Mouse (Mus musculus) cerebellum, adult 18-20 months (tissue): ENCODE data around the gene Tex14.

Experiments used
- DNase-seq, 2 experiments: peaks; one replicate each; pipeline ENCODE4 v3.0.0; 2021

The Tex14 gene

GRCm38 (mm10) chr11:87573751-87574150, 168.9 kb downstream of the Tex14 start:
- DNase-seq, result no peak

DNA sequence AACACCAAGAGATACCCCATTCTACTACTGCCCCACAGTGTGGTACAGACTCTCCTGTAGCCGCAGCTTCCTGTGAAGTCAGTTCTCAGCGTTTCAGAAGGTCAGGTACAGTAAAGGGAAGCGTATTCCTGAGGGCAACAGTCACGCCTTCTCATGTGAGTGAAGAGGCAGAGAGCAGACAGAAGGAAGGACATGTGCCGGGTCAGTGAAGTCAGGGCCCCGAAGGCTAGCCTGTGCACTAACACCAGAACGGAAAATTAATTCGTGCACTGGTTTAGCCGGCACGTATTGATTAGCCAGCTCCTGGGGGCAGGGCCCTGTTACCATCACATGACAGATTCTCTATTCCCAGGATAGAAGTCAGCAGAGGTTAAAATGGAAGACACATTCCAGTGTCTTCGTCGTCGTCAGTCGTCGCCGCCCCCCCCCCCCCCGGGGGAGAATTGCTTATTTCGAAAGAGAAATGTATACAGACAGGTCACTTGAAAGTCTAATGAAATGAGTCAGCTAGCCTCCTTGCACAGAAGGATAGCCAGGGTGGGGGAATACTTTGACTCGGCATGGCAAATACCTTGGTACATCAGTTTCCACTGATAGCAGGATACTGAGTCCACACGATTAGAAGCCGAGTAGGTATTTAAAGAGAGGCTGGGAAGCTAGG, 169.8 kb downstream of the Tex14 start:
- no peak for DNase-seq

DNA sequence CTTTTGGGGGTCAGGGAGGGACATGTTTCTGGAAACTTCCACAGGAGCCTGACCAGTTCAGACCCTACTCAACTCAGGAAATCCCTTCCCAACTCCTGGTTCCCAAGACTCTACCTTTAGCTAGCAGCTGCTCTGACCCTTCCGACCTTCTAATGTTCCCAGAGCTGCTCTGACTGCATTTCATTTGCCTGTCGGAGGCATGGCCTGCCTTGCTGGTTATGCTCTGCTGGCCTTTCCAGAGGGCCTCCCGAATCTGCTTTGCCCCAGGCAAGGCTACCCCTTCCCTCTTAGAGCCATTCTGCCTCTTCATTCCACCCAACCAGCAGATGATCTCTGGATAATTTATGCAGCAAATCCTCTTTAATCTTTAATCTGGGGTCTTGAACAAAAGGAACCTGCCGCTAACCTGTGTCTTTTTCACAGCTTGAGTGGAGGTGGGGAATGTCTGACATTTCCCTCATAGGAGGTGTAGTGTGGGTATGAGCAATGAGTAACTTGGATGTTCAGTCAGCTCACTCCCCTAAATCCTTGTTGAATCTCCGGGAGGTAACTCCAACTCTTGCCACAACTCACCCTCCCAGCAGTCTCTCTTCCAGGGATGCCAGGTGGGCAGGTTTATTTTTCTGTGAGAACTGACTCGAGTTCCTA, 172.9 kb downstream of the Tex14 start:
- DNase-seq, result peak; percentile 18 to 40

DNA sequence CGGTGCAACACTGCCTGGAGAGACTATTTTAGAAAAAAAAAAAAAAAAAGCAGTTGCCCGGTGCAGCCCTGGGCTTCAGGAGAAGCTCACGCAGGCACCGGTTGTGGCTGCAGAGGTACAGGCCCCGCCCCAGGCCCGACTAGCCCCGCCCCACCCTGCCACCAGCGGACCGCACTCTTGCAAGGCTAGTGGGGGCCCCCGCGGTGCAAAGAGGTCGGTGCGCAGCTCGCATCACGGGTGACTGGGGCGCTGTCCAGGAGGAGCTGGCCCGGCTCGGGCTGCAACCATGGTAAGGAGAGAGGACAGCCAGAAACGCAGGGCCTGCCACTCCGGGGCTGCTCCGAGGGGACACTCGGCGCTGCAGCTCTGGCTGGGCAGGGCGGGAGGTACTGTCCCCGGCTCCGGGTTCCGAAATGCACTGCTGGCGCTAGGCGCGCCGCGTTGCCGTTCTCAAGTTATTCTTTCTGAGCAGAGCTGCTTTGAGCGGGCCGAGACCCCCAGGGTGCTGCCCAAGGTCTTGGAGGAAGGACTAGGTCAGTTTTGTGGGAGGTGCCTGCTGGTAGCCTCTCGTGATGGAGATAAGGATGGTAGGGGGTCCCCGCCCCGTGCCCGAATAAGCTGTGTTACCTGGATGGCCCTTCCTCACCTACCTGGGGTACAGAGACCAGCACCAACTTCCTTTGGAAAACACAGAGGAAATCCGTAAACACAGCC, 173.5 kb downstream of the Tex14 start:
- DNase-seq, result peak; percentile 88 to 89

DNA sequence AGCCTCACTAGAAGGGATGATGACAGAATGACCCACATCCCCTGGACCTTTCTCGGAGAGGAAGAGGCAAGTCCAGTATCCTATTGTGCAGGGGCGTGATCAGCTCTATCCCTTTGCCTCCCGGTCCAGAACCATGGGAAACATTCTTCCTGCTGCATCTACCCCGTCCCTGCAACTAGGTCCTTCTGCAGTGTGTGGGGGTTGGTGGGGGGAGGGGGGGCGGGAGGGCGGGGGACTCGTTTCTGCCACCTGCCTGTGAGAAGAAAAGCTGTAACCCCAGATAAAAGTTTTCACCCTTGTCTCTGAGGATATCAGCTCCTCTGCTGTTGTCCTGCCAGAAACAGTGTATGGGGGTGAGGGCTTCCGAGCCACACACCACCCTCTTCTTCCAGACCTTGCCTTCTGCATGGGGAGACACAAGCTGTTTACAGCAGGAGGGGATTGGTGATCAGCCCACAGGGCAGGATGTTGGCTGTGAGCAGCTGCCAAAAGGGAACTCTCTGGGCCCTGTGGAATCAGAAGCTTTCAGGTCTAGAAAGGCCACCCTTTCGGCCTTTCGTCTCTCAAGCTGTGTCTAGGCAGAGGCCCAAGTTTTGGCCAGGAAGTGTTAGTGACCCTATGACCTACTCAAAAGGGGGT, 174.2 kb downstream of the Tex14 start:
- peak; percentile 67 to 73 for DNase-seq

GRCm38 (mm10) chr11:87579713-87580112, 174.8 kb downstream of the Tex14 start:
- no peak for DNase-seq

DNA sequence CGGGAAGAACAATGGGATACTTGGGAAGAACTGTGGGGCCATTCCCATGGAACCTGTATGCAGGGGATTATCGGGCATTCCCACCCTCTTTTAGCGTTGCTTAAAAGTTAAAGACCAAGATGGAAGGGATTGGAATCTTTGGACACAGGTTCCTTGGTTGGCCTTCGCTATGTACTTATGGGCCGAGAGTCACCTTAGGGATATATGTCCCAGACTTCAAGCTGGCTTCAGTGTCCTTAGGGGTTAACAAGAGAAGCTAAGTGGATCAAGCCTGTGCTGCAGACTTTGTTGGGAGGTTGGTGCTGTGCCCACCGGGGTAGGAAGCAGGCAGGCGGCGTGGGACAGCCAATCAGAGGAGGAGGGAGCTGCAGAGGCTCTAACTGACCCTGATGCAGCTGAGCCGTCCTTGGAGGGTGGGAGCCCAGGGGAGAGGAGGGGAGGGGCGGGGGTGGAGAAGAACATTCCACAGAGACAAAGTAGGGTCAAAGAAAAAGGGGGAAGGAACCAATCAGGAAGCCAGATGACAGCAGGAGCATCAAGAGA, 175.7 kb downstream of the Tex14 start:
- peak in 1 of 2 experiments; percentile 39 for DNase-seq

- DNase-seq, result no peak
Observed at GRCm38 (mm10) chr11:87581161-87581865, 176.4 kb downstream of the Tex14 start.

GRCm38 (mm10) chr11:87581933-87582710, 177.3 kb downstream of the Tex14 start:
- DNase-seq, result peak; percentile 49 to 59

GRCm38 (mm10) chr11:87583291-87584034, 178.6 kb downstream of the Tex14 start:
- DNase-seq, result no peak

DNA sequence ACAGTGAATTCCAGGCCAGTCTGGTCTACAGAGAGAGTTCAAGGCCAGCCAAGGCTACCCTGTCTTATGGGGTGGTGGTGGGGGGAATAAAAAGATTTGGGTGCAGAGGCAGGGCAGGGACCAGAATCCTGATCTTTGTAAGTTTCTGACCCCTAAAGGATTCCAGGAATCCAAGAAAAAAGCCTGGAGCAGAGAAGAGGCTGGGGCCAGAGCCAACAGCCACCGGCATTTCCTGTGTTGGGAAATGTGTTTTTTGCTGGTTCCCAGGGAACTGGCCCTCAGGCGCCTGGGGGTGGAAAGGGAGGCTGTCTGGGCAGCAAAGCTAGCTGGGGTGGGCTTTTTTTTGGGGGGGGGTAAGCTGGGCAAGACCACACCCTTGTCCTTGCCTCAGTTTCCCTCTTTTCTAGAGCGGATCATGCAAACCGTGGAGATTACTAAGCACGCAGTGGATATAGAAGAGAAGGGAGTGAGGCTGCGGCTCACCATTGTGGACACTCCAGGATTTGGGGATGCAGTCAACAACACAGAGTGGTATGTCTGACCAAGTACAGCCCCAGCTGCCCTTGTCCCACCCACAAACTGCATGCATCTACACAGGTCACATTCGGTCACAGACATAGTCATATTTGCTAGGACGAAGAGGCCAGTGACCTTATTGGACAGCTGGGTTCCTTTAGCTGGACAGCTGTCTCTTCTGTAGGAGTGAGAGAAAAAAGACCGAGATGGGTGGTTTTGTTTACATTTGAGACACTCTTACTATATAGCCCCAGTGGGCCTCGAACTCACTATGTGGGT, 180.0 kb downstream of the Tex14 start:
- DNase-seq, result no peak

- DNase-seq, result no peak
Observed at GRCm38 (mm10) chr11:87587211-87587874, 182.5 kb downstream of the Tex14 start.

DNA sequence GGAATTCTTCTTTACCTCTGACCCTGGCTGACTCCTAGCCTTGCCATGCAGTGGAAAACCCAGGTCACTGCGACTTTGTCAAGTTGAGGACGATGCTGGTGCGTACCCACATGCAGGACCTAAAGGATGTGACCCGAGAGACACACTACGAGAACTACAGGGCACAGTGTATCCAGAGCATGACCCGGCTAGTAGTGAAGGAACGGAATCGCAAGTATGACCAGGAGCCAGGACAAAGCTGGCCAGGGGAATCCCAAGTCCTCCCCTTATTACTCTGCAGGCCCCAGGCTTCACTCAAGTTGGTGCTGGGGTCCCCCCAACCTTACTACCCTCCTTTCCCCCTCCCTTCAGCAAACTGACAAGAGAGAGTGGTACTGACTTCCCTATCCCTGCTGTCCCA, 184.7 kb downstream of the Tex14 start:
- DNase-seq, result no peak

GRCm38 (mm10) chr11:87590841-87591525, 186.1 kb downstream of the Tex14 start:
- peak in 1 of 2 experiments; percentile 58 for DNase-seq

- peak; percentile 99 to 100 for DNase-seq
Observed at GRCm38 (mm10) chr11:87591526-87592353, 186.9 kb downstream of the Tex14 start, which contains the start of gene Mtmr4. Mtmr4 (plus strand) TSS chr11:87592162.

DNA sequence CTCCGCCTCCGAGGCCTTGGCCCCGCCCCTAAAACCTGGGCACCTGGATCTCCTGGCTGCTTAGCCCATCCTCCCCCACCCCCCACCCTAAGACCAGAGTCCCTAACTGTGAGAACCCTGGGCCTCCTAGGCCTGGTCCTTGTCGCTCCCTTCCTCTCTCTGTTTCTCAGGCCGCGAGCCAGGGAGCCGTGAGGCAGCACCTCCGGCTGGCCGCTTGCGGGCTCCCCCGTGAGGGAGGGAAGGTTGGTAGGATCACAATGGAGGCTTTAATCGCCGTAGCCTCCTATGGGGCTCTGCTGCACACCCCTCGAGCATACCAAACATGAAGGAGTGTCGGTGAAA, 187.5 kb downstream of the Tex14 start:
- no peak for DNase-seq

DNA sequence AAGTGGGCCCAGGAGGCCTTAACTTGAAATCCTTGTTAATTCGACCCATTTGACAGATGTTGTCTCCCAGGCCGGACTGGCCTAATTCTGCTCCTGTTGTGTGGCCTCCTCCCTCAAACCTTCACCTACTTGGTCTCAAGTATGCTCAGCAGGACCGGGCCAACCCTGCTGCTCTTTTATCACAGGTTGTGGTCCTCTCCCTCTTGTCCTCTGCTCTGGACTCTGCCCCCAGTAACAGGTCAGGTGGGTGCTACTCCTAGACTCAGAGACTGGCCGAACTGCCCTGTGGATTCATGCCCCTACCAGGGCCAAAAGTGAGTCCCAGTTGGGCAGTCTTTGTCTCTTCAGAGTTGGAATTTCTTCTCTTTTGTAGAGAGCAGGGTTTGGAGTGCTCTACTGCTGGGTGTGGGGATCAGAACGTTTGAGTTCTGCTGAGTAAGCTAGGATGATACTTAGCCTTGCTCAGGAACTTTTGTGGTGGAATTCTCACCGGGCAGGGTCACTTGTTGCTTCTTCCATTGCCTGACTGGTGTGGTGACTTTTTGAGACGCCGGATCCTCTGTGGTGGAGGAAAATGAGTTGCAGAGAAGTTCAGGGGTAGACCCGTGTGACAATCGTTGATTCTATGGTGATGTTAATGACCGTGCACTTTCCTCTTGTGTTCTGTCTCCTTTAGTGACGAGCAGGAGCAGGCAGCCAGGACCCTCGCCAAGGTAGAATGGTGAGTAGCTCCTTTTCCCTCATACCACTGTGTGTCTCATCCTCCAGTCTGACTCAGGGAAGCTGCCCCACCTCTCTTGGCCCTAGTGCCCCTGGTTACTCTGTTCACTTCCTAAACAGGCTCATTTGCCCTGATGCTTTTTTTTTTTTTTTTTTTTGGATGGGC, 188.1 kb downstream of the Tex14 start:
- DNase-seq, result no peak
